Comparison of ENCODE assay signal across 24 mouse cellular contexts in genomic region chr10:125981938-125982337, GRCm38 (mm10). TPM values are rescaled to one million over a fixed set of nuclear protein-coding genes. Genes with fewer than 3 reads are reported as not detected.
DNase-seq lines count a peak whose midpoint lies in the region; ATAC-seq lines count a peak whose summit lies in the region.
"Had no signal": no experiment of that assay in that cellular context is flagged by ENCODE, and none has a peak within 500 bp of the region (broad histone marks: within the 10 kb centered on the region; RNA-seq: fewer than 3 reads in every experiment).

No protein-coding gene starts in this region.

- no peaks in the 10 kb centered on the region for H3K9me3 ChIP-seq in embryonic facial prominence, embryonic 15.5 days (replicated peaks)
- no peaks in the 10 kb centered on the region for H3K9me3 ChIP-seq in stomach, embryonic 16.5 days (replicated peaks; ENCODE audit: control insufficient read depth, low read length)
- H3K9me3 ChIP-seq: heart, embryonic 13.5 days; hindbrain, embryonic 15.5 days; liver, embryonic 12.5 days had no signal

- H3K9ac ChIP-seq in embryonic facial prominence, embryonic 15.5 days, result no peak overlapping the region
- no peak overlapping the region for H3K9ac ChIP-seq in stomach, embryonic 16.5 days (ENCODE audit: low read length)
- H3K9ac ChIP-seq: heart, embryonic 13.5 days; hindbrain, embryonic 15.5 days; liver, embryonic 12.5 days had no signal

- H3K27me3 ChIP-seq in embryonic facial prominence, embryonic 15.5 days, result no peaks in the 10 kb centered on the region
- H3K27me3 ChIP-seq in stomach, embryonic 16.5 days (ENCODE audit: control insufficient read depth, insufficient read depth, low read length), result no peaks in the 10 kb centered on the region
- H3K27me3 ChIP-seq: heart, embryonic 13.5 days; hindbrain, embryonic 15.5 days; liver, embryonic 12.5 days; megakaryocyte, embryonic 14.5 days had no signal

- no peak overlapping the region for H3K4me2 ChIP-seq in embryonic facial prominence, embryonic 15.5 days (replicated peaks)
- no peak overlapping the region for H3K4me2 ChIP-seq in stomach, embryonic 16.5 days (ENCODE audit: low read depth, low read length)
- H3K4me2 ChIP-seq: heart, embryonic 13.5 days; hindbrain, embryonic 15.5 days; liver, embryonic 12.5 days had no signal

- intact Hi-C loops in gastrocnemius, postnatal 14 days (cut with DNase I; ENCODE audit: low total_unique reads), result no loop called here

- no peak overlapping the region for H3K4me3 ChIP-seq in embryonic facial prominence, embryonic 15.5 days (replicated peaks)
- no peak overlapping the region for H3K4me3 ChIP-seq in stomach, embryonic 16.5 days (replicated peaks; ENCODE audit: low read length)
- H3K4me3 ChIP-seq: heart, embryonic 13.5 days; hindbrain, embryonic 15.5 days; liver, embryonic 12.5 days; megakaryocyte, embryonic 14.5 days had no signal

- ATAC-seq in embryonic facial prominence, embryonic 15.5 days (ENCODE audit: insufficient number of reproducible peaks, low FRiP score, low TSS enrichment, low read depth), result no peak
- no peak; the same call in 1 of the 2 replicates for ATAC-seq in stomach, embryonic 16.5 days (ENCODE audit: insufficient read depth, low FRiP score)
- ATAC-seq in activated CD4-positive, CD25-positive, alpha-beta regulatory T cell, adult 4 months, result no peak
- ATAC-seq: forebrain, embryonic 14.5 days; intestine, postnatal 0 days; liver, embryonic 12.5 days had no signal

- H3K27ac ChIP-seq in embryonic facial prominence, embryonic 15.5 days (replicated peaks), result peak overlapping the region; percentile 58
- peak overlapping the region; percentile 46 for H3K27ac ChIP-seq in stomach, embryonic 16.5 days (ENCODE audit: low read length)
- H3K27ac ChIP-seq: heart, embryonic 13.5 days; hindbrain, embryonic 15.5 days; kidney, postnatal 0 days; liver, embryonic 12.5 days had no signal

- peaks cover 40% of the 10 kb centered on the region for H3K4me1 ChIP-seq in embryonic facial prominence, embryonic 15.5 days
- peaks cover 28% of the 10 kb centered on the region for H3K4me1 ChIP-seq in stomach, embryonic 16.5 days (ENCODE audit: control insufficient read depth, insufficient read depth, low read length)
- H3K4me1 ChIP-seq: heart, embryonic 13.5 days; hindbrain, embryonic 15.5 days; liver, embryonic 12.5 days; megakaryocyte, embryonic 14.5 days had no signal

- 70% methylated on average over 5 of the region's 5 CpGs for WGBS in embryonic facial prominence, embryonic 15.5 days
- WGBS in stomach, embryonic 16.5 days, result 68% methylated on average over 5 of the region's 5 CpGs

- H3K36me3 ChIP-seq in embryonic facial prominence, embryonic 15.5 days, result peaks cover 10% of the 10 kb centered on the region
- no peaks in the 10 kb centered on the region for H3K36me3 ChIP-seq in stomach, embryonic 16.5 days (ENCODE audit: control insufficient read depth, insufficient read depth, low read length)
- H3K36me3 ChIP-seq: heart, embryonic 13.5 days; hindbrain, embryonic 15.5 days; liver, embryonic 12.5 days had no signal

- DNase-seq in gastrocnemius, postnatal 25 days, result peak; percentile 34
- DNase-seq in gastrocnemius, postnatal 14 days, result no peak
- DNase-seq in lung, postnatal 10 days, result peak; percentile 50
- no peak for DNase-seq in lung, postnatal 4 days
- DNase-seq: adrenal gland, postnatal 14 days; cerebellum, adult 11 months; cerebellum, postnatal 14 days; embryo, embryonic 11 days; heart, adult 18-20 months; heart, postnatal 4 days; midbrain, embryonic 14.5 days; right cerebral cortex, postnatal 14 days; spleen, adult 18-20 months had no signal

RNA-seq across cellular contexts. Expression of gene Lrig3, which starts 16.0 kb away (rescaled TPM):
- total RNA-seq in gastrocnemius, postnatal 25 days (2021), result 1 to 10 TPM; 3.5 to 5.5 TPM
- 1 to 10 TPM; 5.2 to 5.5 TPM for total RNA-seq in gastrocnemius, postnatal 14 days (2021)
- 30.5 and 32.5 TPM in 2 replicates for polyA plus RNA-seq in embryonic facial prominence, embryonic 15.5 days (2015; fragmentation: Nextera tagmentation; extraction: Ambion mirVana)
- 17.4 and 17.5 TPM in 2 replicates for polyA plus RNA-seq in stomach, embryonic 16.5 days (2015; fragmentation: Nextera tagmentation; extraction: Ambion mirVana)
- not detected for polyA plus RNA-seq in activated CD4-positive, CD25-positive, alpha-beta regulatory T cell, adult 4 months (2017; shearing (Covaris generic))
- total RNA-seq: neutrophil, adult 5-6 weeks had no signal

Comparison
In these comparisons a context has a peak if more than half of its experiments do, and no peak if none do; other contexts are left out.
1. DNase-seq: peak in gastrocnemius, postnatal 25 days (single experiment) and lung, postnatal 10 days (single experiment); none in gastrocnemius, postnatal 14 days (single experiment) and lung, postnatal 4 days (0 of 2).
2. RNA of gene Lrig3, which starts 16.0 kb away (polyA plus RNA-seq): 30.5 to 32.5 TPM in embryonic facial prominence, embryonic 15.5 days and 17.4 to 17.5 TPM in stomach, embryonic 16.5 days; not detected in activated CD4-positive, CD25-positive, alpha-beta regulatory T cell, adult 4 months; every median in the first group is over 10 times any median in the second.